Mouse (Mus musculus) lung, postnatal 0 days (tissue): ENCODE data around the gene Ugcg. TPM values are rescaled to one million over a fixed set of nuclear protein-coding genes. Genes with fewer than 3 reads are reported as not detected.

Source experiments
- ATAC-seq: fragments of 200-750 bp; cut with Nextera tagmentation; 2 replicates; pipeline ENCODE4 v1.8.0; 2017; ENCODE audit warnings: moderate library complexity
- DNase-seq: peaks from one replicate; pipeline ENCODE4 v3.0.0-alpha.2; 2016; ENCODE audit warnings: low spot score
- H3K27ac ChIP-seq: fragments of 300-500 bp; sonication (generic); 2 replicates; pipeline ENCODE4 v1.5.1; 2014; ENCODE audit warnings: antibody characterized with exemption, mild to moderate bottlenecking, low read length, mixed read lengths
- H3K27me3 ChIP-seq: fragments of 300-500 bp; sonication (generic); replicated peaks from 2 replicates; pipeline ENCODE4 v1.6.1; 2014; ENCODE audit warnings: low read length, mixed read lengths; ENCODE audit not compliant: insufficient read depth
- H3K36me3 ChIP-seq: fragments of 300-500 bp; sonication (generic); 2 replicates; pipeline ENCODE4 v1.6.1; 2014; ENCODE audit warnings: low read length, mixed read lengths; ENCODE audit not compliant: insufficient read depth
- H3K4me1 ChIP-seq: fragments of 300-500 bp; sonication (generic); 2 replicates; pipeline ENCODE4 v1.6.1; 2014; ENCODE audit warnings: antibody characterized with exemption, low read depth, low read length, mixed read lengths; ENCODE audit not compliant: insufficient read depth
- H3K4me2 ChIP-seq: fragments of 300-500 bp; sonication (generic); replicated peaks from 2 replicates; pipeline ENCODE4 v1.6.1; 2014; ENCODE audit warnings: low read depth, mild to moderate bottlenecking, low read length, moderate library complexity, mixed read lengths
- H3K4me3 ChIP-seq: fragments of 300-500 bp; sonication (generic); 2 replicates; pipeline ENCODE4 v1.5.1; 2014; ENCODE audit warnings: low read depth, low read length
- H3K9ac ChIP-seq: fragments of 300-500 bp; sonication (generic); replicated peaks from 2 replicates; pipeline ENCODE4 v1.6.1; 2014; ENCODE audit warnings: low read depth, mild to moderate bottlenecking
- H3K9me3 ChIP-seq: fragments of 300-500 bp; sonication (generic); 2 replicates; pipeline ENCODE4 v1.6.1; 2016; ENCODE audit warnings: low read length, mixed read lengths
- CTCF ChIP-seq: IDR thresholded peaks from 2 replicates; pipeline ENCODE4 v1.5.1; 2016; ENCODE audit warnings: antibody characterized with exemption, mild to moderate bottlenecking
- EP300 ChIP-seq: IDR thresholded peaks from 2 replicates; pipeline ENCODE4 v1.6.1; 2016; ENCODE audit warnings: antibody characterized with exemption, mild to moderate bottlenecking, control low read depth
- WGBS: fragments of 180-500 bp; shearing (Covaris S2); extraction: QIAGEN DNeasy Blood & Tissue Kit; methylation state at CpG from one replicate; pipeline ENCODE4 v1.1.7; 2014; 5-methylcytosine and 5-hydroxymethylcytosine counted together
- polyA plus RNA-seq: library from polyadenylated mRNA; unstranded; fragments of >200 nt; fragmentation: Nextera tagmentation; extraction: Ambion mirVana; gene quantifications from 2 replicates; pipeline ENCODE4 v1.2.1, GENCODE M21; 2015

Gene Ugcg
- polyA plus RNA-seq, 1 experiment from 2014 or later, result 13.8 TPM

DNA sequence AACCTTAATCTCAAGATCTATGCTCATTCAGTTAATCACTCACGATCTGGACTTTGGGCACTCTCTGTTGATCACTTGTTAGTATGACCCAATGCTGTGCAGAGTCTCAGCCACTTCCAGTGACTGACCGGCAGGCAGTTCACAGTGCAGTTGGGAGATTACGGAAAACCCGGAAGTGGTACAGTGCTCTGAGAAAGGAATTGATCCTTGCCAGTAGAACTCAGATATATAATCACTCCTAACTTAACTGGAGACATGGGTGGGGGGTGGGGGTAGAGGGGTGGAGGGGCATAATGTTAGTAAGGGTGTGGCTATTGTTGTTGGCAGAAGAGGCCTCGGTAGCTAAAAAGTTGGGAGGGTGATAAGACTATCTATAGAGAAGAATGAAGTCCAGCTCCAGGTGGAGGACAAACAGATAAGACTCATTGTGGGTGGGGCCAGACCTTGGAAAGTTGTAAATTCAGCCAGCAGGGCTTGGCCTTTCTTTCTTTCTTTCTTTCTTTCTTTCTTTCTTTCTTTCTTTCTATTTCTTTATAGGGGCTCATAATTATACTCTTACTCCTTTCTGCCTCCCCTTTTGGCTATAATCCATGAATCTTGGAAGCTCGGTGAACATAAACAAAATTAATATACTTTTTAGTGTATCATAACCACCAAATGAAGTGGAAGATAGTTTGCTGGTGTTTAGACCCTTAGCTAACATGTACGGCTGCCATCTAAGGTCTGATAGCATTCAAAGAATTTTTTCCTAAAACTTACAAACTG lies 55.9 kb downstream of the Ugcg start:
- H3K27me3 ChIP-seq, result no peaks in the 10 kb centered on the region
- no peak overlapping the region for H3K27ac ChIP-seq
- H3K36me3 ChIP-seq, result no peaks in the 10 kb centered on the region
- no peaks in the 10 kb centered on the region for H3K4me1 ChIP-seq
- H3K9ac ChIP-seq, result no peak overlapping the region
- H3K9me3 ChIP-seq, result no peaks in the 10 kb centered on the region
- no peak for TF ChIP-seq CTCF
- TF ChIP-seq EP300, result no peak
- no peak for ATAC-seq
- H3K4me2 ChIP-seq, result no peak overlapping the region
- no peak for DNase-seq
- H3K4me3 ChIP-seq, result no peak overlapping the region
- 54% methylated on average over 7 of the region's 7 CpGs for WGBS

- no peaks in the 10 kb centered on the region for H3K4me1 ChIP-seq
- H3K9me3 ChIP-seq, result no peaks in the 10 kb centered on the region
- no peaks in the 10 kb centered on the region for H3K27me3 ChIP-seq
- H3K9ac ChIP-seq, result no peak overlapping the region
- ATAC-seq, result no peak
- H3K27ac ChIP-seq, result no peak overlapping the region
- TF ChIP-seq EP300, result no peak
- TF ChIP-seq CTCF, result no peak
- WGBS, result 87% methylated on average over 4 of the region's 4 CpGs
- H3K4me3 ChIP-seq, result no peak overlapping the region
- no peaks in the 10 kb centered on the region for H3K36me3 ChIP-seq
- no peak overlapping the region for H3K4me2 ChIP-seq
- no peak for DNase-seq
Observed at GRCm38 (mm10) chr4:59245776-59246175, 56.7 kb downstream of the Ugcg start.

GRCm38 (mm10) chr4:59247545-59247944 lies 58.5 kb downstream of the Ugcg start:
- DNase-seq (no peak), ATAC-seq (no peak)
- WGBS, result 37% methylated on average over 1 of the region's 1 CpGs
- H3K4me1 ChIP-seq, result 0 out of 2 replicates have a peak, but pooled peaks cover 6% of the 10 kb centered on the region
- no peaks in the 10 kb centered on the region for H3K36me3 ChIP-seq
- no peak overlapping the region for H3K27ac ChIP-seq
- TF ChIP-seq EP300 (no peak), CTCF (no peak)
- H3K9ac ChIP-seq, result no peak overlapping the region
- no peak overlapping the region for H3K4me3 ChIP-seq
- H3K9me3 ChIP-seq, result no peaks in the 10 kb centered on the region
- H3K27me3 ChIP-seq, result no peaks in the 10 kb centered on the region
- H3K4me2 ChIP-seq, result no peak overlapping the region

DNA sequence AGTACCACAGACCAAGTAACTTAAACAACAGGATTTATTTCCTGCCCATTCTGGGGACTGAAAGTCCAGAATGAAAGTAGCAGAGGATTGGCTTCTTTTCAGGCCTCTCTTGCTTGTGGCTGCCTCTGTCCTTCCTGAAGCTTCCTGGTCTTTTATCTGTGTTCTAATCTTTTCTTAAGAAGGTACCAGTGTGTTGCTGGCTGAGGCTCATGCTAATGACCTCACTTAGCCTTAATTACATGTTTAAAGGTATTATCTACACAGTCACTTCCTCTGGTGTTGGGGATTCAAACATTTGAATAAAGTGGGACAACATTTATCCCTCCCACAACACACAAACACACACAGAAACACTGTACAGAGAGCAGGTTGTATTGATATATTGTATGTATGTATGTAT lies 59.0 kb downstream of the Ugcg start:
- H3K27me3 ChIP-seq, result no peaks in the 10 kb centered on the region
- DNase-seq (no peak), ATAC-seq (no peak)
- H3K9ac ChIP-seq, result no peak overlapping the region
- no peak overlapping the region for H3K27ac ChIP-seq
- H3K4me1 ChIP-seq, result 0 out of 2 replicates have a peak, but pooled peaks cover 9% of the 10 kb centered on the region
- no peak overlapping the region for H3K4me2 ChIP-seq
- no peaks in the 10 kb centered on the region for H3K36me3 ChIP-seq
- no peaks in the 10 kb centered on the region for H3K9me3 ChIP-seq
- no peak overlapping the region for H3K4me3 ChIP-seq
- TF ChIP-seq EP300 (no peak), CTCF (no peak)

DNA sequence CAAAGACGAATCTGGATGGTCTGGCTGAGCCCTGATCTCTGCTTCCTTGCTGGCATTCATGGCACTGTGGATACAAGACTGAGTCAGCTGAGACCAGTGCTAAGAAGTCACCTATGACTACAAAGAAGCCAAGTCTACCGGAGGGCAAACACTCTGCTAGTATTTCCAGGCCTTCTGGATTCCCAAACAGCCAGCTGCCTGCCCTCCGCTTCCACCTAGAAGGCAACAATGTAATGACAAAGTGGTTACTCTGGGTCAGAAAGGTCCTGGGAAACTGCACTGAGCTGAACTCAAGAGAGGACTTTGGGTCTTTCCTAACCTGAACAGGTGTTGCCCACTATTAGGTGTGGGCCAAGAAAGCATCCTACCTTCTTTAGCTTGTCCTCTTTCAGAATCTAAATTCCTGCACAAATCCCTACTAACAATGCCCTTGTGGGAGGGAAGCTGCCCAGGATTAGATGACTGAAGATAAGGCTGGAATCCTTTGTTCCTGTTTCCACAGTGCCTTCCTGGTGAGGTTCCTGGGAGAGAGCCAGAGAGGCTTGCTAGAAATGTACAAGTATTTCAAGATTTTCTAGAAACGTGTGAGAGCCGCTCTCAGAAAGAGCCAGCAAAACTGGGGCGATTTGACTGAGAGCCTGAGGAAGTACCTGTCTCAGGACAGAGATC lies 63.5 kb downstream of the Ugcg start:
- peak; percentile 82 for ATAC-seq
- H3K9me3 ChIP-seq, result no peaks in the 10 kb centered on the region
- no peak overlapping the region for H3K4me2 ChIP-seq
- H3K9ac ChIP-seq, result no peak overlapping the region
- DNase-seq, result peak; percentile 79
- no peak overlapping the region for H3K4me3 ChIP-seq
- H3K36me3 ChIP-seq, result no peaks in the 10 kb centered on the region
- H3K27ac ChIP-seq, result peak overlapping the region; percentile 43
- 44% methylated on average over 6 of the region's 6 CpGs for WGBS
- no peaks in the 10 kb centered on the region for H3K27me3 ChIP-seq
- H3K4me1 ChIP-seq, result 0 out of 2 replicates have a peak, but pooled peaks cover 11% of the 10 kb centered on the region
- TF ChIP-seq EP300 (peak; percentile 41; the same call in 1 of the 2 replicates), CTCF (no peak)

- ATAC-seq, result peak; percentile 67
- WGBS, result 40% methylated on average over 5 of the region's 5 CpGs
- TF ChIP-seq EP300 (no peak), CTCF (no peak)
Observed at GRCm38 (mm10) chr4:59253055-59253434, 64.0 kb downstream of the Ugcg start.

More at GRCm38 (mm10) chr4:59253055-59253434, 64.0 kb downstream of the Ugcg start:
- no peak overlapping the region for H3K4me3 ChIP-seq
- no peaks in the 10 kb centered on the region for H3K9me3 ChIP-seq
- DNase-seq, result no peak
- no peak overlapping the region for H3K9ac ChIP-seq
- peak overlapping the region; percentile 43 for H3K27ac ChIP-seq
- H3K27me3 ChIP-seq, result no peaks in the 10 kb centered on the region
- 0 out of 2 replicates have a peak, but pooled peaks cover 11% of the 10 kb centered on the region for H3K4me1 ChIP-seq
- no peaks in the 10 kb centered on the region for H3K36me3 ChIP-seq
- H3K4me2 ChIP-seq, result no peak overlapping the region
